Mouse (Mus musculus): ENCODE measurements around the gene Ficd. TPM values are rescaled to one million over a fixed set of nuclear protein-coding genes. Genes with fewer than 3 reads are reported as not detected.

Gene Ficd
- total RNA-seq, 2 experiments from 2014 or later = 7.1 to 7.8 TPM

DNA sequence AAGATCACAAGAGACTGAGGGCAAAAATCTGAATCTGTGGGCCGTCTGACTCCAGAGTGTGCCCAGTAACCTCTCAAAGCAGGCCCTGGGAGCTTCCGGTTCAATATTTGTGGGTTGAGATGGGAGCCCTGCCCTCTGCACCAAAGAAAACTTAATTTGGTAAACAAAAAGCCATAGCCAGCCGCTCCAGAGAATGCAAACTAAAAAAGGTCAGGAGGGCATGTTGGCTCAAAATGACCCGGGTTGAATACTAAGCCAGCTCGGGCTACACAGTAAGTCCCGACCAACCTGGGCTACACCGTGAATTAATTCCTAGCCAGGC lies 619 bp upstream of the Ficd start:
- DNase-seq = no peak
- Histone ChIP-seq H3K4me3 (peak overlapping the region; percentile 78), H3K27ac (peak overlapping the region; percentile 97)
- no peak for TF ChIP-seq CTCF (IDR thresholded peaks at IDR 0.05)
- intact Hi-C loops (cut with DNase I) = no loop called here

DNA sequence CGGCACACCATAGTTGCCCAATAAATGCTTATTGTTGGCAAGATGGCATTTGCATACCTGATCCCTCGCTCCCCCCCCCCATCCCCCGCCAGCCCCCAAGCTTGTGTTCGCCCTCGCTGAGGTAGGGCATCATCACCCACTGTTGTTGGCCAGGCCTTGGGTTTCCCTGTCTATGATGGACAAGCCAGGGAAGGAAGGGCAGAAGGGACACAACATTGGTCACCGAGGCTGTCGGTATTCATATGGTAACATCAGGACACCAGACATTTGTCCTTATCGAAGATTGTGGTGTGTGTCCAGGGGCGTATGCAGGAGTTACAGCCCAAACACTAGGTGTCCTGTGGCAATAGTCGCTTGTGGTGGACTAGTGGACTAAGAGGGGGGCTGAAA lies 505 bp downstream of the Ficd start:
- no peak for TF ChIP-seq CTCF (IDR thresholded peaks at IDR 0.05)
- Histone ChIP-seq H3K27ac (peak overlapping the region; percentile 97), H3K4me3 (peak overlapping the region; percentile 78)
- intact Hi-C loops (cut with DNase I) = loop anchor here (2.0 kb wide), 1 partner anchor 37 kb away; the partner anchor contains the start of genes Iscu and Sart3
- no peak for DNase-seq

DNA sequence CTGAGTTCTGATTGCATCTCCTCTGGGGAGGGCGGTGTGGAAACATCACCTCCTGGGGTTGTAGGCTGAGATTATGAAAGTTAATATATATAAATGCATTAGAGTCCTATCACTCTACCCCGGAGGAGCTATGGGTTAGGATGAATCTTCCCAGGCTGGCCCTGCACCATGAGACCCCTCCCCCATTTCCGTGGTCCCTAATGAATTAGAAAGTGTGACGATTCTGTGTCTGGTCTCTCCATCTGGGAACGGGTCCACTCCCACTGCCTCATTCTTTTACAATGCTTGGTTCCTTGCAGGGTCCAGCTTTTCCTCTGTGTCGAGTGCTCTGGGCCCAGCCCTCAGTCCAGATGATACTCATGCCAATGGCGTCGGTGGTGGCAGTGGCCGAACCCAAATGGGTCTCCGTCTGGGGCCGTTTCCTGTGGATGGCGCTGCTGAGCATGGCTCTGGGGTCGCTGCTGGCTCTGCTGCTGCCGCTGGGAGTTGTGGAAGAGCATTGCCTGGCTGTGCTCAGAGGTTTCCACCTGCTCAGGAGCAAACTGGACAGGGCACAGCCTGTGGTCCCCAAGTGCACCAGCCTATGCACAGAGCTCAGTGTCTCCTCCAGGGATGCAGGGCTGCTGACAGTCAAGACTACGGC lies 1.0 kb downstream of the Ficd start:
- intact Hi-C loops (cut with DNase I) = loop anchor here (2.0 kb wide), 1 partner anchor 36 kb away; the partner anchor contains the start of genes Iscu and Sart3
- H3K27ac ChIP-seq = peak overlapping the region; percentile 97
- TF ChIP-seq CTCF (IDR thresholded peaks at IDR 0.05) = no peak
- H3K4me3 ChIP-seq = peak overlapping the region; percentile 78
- no peak for DNase-seq

DNA sequence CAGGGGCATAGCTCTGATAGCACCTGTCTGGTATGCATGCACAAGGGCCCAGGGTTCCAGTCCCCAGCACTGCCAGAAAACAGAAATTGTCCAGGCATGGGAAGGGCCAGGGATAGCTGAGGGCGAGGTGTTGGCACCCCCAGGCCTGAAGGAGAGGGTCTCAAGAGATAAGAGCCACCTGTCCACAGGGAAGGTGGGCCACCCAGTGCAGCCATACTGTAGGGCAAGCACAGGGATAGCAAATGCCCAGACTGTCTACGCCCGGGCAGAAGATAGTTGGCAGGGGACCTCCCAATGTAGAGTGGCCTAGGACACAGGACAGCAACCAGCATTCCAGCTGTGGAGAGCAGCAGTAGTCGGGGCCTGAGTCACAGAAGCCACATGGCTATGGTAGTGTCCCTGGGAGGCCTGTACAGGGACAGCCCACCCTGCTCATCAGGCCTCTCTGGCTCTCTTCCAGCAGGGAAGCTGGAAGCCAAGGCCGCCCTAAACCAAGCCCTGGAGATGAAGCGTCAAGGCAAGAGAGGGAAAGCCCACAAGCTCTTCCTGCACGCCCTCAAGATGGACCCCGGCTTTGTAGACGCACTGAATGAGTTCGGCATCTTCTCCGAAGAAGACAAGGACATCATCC lies 2.1 kb downstream of the Ficd start:
- no peak for DNase-seq
- no peak for TF ChIP-seq CTCF (IDR thresholded peaks at IDR 0.05)
- Histone ChIP-seq H3K27ac (no peak overlapping the region), H3K4me3 (no peak overlapping the region)
- intact Hi-C loops (cut with DNase I) = loop anchor here (2.0 kb wide), 1 partner anchor 35 kb away; the partner anchor contains the start of genes Iscu and Sart3

DNA sequence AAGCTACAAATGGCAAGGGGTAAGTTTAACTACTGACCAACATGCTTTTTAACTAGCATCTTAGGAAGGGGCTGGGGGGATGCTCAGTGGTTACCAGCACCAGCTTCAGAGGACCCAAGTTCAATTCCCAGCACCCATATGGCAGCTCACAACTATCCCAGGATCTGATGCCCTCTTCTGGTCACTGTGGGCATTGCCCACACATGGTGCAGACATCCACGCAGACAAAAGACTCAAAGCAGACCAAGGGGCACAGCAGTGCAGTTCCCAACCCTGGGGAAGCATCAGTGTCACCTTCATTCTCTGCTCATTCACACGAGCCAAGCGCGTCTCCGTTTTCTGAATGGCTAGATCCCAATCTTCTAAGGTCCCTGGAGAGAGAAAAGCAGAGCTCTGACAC lies 12.0 kb downstream of the Ficd start:
- Histone ChIP-seq H3K27ac (no peak overlapping the region), H3K4me3 (no peak overlapping the region)
- intact Hi-C loops (cut with DNase I) = no loop called here
- no peak for DNase-seq
- TF ChIP-seq CTCF (IDR thresholded peaks at IDR 0.05) = peak; percentile 22; the same call in 1 of the 2 replicates

DNA sequence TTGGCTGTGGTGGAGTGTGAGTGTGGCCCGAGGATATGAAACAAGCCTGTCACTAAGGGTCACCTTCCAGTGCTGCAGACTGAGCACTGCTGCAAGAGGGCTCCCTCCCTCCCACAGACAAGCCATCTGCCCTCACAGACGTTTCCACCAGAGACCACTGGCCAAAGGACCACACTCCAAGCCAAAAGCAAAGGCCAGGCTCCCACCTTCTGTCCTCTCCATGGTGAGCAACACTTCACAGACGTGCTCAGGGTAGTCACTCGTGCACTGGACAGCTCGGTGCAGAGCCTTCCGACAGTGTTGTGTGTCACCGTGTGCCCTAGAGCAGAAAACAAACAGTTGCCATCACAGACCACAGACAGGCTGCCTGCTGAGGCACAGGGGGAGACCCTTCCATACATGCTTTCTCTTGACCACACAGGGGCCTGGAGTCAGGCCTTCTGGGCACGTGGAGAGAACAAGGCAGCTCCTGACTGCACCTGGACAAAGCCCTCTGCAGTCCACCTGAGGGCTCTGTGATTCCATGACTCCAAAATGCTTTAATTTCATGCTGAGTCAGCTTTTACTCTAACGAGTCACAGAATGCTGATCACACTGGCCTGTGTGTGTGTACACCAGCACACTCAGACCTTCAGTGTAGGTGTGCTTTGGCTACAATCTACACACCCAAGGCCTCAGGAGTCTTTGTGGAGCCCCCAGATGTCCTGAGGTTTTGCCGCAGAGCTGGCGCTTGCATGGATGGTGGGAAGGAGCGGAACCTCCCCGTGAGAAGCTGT lies 13.1 kb downstream of the Ficd start:
- no peak overlapping the region for H3K27ac ChIP-seq
- TF ChIP-seq CTCF (IDR thresholded peaks at IDR 0.05) = no peak
- no peak for DNase-seq
- intact Hi-C loops (cut with DNase I) = no loop called here
- no peak overlapping the region for H3K4me3 ChIP-seq

DNA sequence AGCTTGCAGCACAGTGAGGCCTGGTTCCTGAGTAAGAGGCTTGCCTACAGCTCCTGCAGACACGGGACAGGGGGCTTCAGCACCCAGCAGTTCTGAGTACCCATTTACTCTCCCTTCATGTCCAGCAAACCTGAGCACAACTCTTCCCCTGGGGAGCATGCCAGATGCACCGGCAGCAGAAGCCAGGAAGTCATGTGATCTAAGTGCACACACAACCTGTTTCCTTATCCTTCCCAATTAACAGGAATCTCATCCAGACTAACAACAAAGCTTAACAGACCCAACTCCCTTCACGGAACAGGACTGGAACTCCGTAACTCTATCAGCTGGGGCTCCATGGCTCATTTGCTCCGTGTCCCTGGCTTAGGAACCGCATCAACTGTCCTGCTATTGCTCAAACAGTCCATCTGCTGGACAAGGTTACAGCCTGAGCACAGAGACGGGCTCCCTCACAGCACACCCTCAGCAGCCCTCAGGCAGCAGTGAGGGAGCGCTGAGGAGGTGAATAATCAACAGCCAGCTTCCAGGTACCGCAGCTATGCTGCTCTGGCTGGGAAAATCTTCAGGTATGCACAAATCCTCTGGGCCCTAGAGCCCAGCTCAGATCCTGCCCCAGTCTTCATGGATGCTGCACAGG lies 16.0 kb downstream of the Ficd start:
- intact Hi-C loops (cut with DNase I) = no loop called here
- DNase-seq = no peak
- Histone ChIP-seq H3K27ac (no peak overlapping the region), H3K4me3 (no peak overlapping the region)
- no peak for TF ChIP-seq CTCF (IDR thresholded peaks at IDR 0.05)

DNA sequence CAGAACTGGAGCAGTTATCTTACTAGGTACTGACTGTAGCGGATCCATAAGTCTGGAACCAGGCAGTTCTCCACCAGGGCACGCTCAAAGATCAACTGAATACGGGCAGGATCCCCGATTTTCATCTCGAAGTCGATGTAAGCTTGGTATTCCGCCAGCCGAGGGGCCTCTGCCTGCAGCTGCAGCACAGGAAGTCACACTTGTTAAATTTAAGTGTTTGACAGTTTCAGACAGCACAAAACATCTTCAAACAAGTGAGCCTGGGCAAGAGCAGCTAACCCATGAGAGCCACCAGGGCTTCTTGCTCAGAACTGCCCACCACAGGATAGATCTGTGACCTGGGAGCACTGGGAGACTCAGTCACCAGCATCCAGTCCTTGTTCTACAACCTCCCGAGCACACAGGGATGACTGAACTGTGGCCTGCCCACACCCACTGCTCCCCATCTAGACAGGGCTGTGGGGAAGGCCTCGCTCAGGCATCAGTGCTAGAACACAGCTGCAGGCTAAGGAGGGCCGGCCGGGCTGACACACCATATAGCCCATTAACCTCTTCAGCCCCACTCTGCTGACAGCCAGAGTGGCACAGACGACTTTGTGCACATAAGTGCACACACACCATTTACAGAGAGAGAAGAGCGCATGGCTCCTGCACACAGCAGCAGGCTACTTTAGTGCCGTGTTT lies 19.9 kb downstream of the Ficd start:
- intact Hi-C loops (cut with DNase I) = loop anchor here (1.0 kb wide), 1 partner anchor 12 kb away; no protein-coding TSS in a partner anchor
- TF ChIP-seq CTCF (IDR thresholded peaks at IDR 0.05) = no peak
- no peak overlapping the region for H3K4me3 ChIP-seq
- no peak overlapping the region for H3K27ac ChIP-seq
- DNase-seq = no peak

DNA sequence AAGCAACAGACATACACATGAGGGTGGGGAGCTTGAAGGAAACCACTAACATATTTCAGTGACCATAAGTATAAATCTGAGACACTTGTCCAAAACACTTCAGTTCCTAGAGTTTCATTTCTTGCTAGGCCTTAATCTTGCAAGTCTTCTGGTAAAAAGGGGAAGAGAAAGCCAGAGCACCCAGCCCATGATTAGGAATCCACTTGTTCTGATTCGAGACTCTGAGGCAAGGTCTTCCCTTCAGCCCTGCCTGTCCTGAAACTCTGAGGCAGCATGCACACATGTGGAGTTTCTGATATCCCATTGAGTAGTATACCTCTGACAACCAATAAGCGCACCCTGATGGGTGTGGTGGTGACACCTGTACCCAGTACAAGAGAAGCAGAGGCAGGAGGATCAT lies 26.0 kb downstream of the Ficd start:
- no peak overlapping the region for H3K27ac ChIP-seq
- intact Hi-C loops (cut with DNase I) = no loop called here
- no peak for DNase-seq
- no peak overlapping the region for H3K4me3 ChIP-seq
- no peak for TF ChIP-seq CTCF (IDR thresholded peaks at IDR 0.05)

DNA sequence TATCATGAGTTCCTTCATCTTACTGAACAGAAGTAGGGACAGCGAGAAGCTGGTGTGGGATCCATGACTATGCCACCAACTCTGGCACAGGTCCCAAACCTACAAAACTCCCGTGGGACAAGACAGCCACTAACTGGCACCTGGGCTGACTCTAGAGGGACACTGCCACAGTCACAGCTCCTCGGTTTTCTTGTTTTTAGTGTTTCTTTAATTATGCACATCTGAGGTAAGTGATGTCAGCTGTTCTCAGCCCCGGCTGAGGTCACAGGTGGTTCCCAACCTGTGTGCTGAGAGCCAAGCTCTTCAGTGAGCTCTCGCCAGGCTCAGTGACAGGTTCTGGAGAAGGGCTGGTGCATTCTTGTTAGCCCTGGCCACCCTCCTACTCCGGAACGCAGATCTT lies 28.8 kb downstream of the Ficd start:
- no peak overlapping the region for H3K27ac ChIP-seq
- intact Hi-C loops (cut with DNase I) = no loop called here
- DNase-seq = no peak
- H3K4me3 ChIP-seq = no peak overlapping the region
- TF ChIP-seq CTCF (IDR thresholded peaks at IDR 0.05) = no peak

DNA sequence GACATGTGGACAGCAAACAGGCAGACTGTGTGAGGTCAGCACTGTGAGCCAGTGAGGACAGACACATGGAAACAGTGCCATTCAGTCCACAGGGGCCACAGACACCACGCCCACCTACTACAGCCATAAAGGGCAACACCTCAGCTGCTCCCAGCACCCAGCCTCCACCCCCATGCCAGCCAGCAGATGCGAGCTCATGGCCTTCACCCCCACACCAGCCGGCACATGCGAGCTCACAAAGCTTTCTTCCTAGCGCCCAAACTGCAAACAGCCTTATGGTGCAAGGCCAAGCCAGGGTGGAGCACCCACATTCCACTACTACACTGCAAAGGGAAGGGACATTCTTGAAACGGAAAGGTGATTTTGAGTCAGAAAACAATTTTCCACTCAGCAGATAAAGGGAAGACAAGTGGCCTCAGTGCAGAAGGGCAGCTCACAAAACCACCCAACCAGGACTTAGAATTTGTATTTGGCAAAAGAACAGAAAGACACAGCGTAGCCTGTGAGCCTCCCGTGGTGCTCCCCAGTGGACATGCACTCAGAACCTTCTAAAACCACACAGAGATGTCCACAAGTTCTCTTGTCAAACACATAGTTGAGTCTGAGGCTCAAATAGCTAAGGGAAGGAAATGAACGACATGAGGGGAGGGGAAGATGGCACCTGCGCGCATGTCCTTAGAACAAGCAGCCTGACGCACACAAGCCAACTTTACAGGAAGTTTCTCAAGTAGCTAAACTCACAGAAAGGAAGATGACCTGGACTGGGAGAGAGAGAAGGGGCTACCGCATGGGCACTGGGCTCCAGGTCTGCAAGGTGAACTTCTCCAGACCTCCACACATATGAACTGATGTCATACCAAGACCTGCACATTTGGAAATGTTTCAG lies 30.3 kb downstream of the Ficd start:
- intact Hi-C loops (cut with DNase I) = no loop called here
- H3K27ac ChIP-seq = no peak overlapping the region
- no peak for TF ChIP-seq CTCF (IDR thresholded peaks at IDR 0.05)
- no peak for DNase-seq
- no peak overlapping the region for H3K4me3 ChIP-seq

Data from gastrocnemius, adult 2 months (tissue).